In genomic region chr11:44594768-44595167, GRCm38 (mm10) we compare ENCODE assay signal across 26 mouse cellular contexts. TPM values are rescaled to one million over a fixed set of nuclear protein-coding genes. Genes with fewer than 3 reads are reported as not detected.
"Had no signal": no experiment of that assay in that cellular context is flagged by ENCODE, and none has a peak within 500 bp of the region (broad histone marks: within the 10 kb centered on the region; RNA-seq: fewer than 3 reads in every experiment).

No protein-coding gene starts in this region.

- H3K27ac ChIP-seq: gastrocnemius, adult 2 months; heart, embryonic 10.5 days; hindbrain, embryonic 13.5 days; hindbrain, embryonic 15.5 days; intestine, embryonic 15.5 days; layer of hippocampus, adult 2 months; left cerebral cortex, adult 2 months; limb, embryonic 13.5 days; limb, embryonic 15.5 days; liver, embryonic 12.5 days; liver, embryonic 14.5 days had no signal

- ATAC-seq: inflammation-experienced regulatory T-cells, adult 6 months; intestine, embryonic 15.5 days; intestine, postnatal 0 days; liver, embryonic 12.5 days had no signal

- H3K36me3 ChIP-seq: heart, embryonic 10.5 days; heart, embryonic 12.5 days; hindbrain, embryonic 13.5 days; hindbrain, embryonic 15.5 days; intestine, embryonic 15.5 days; limb, embryonic 13.5 days; limb, embryonic 15.5 days; liver, embryonic 12.5 days had no signal

- DNase-seq: gastrocnemius, adult 2 months; gastrocnemius, postnatal 14 days; gastrocnemius, postnatal 36 days; heart, adult 18-20 months; heart, postnatal 10 days; heart, postnatal 36 days; kidney, adult 18-20 months; kidney, adult 8-10 months; kidney, postnatal 10 days; kidney, postnatal 25 days; kidney, postnatal 4 days; left cerebral cortex, postnatal 4 days had no signal

- H3K9ac ChIP-seq: heart, embryonic 12.5 days; hindbrain, embryonic 13.5 days; hindbrain, embryonic 15.5 days; intestine, embryonic 15.5 days; limb, embryonic 13.5 days; limb, embryonic 15.5 days; liver, embryonic 12.5 days; liver, embryonic 14.5 days had no signal

- H3K9me3 ChIP-seq: heart, embryonic 10.5 days; heart, embryonic 12.5 days; hindbrain, embryonic 13.5 days; hindbrain, embryonic 15.5 days; intestine, embryonic 15.5 days; limb, embryonic 13.5 days; limb, embryonic 15.5 days; liver, embryonic 12.5 days had no signal

- H3K4me1 ChIP-seq: heart, embryonic 12.5 days; hindbrain, embryonic 13.5 days; hindbrain, embryonic 15.5 days; intestine, embryonic 15.5 days; limb, embryonic 15.5 days; liver, embryonic 12.5 days had no signal

- H3K4me2 ChIP-seq: heart, embryonic 12.5 days; hindbrain, embryonic 13.5 days; hindbrain, embryonic 15.5 days; intestine, embryonic 15.5 days; limb, embryonic 13.5 days; limb, embryonic 15.5 days; liver, embryonic 12.5 days had no signal

- H3K4me3 ChIP-seq: gastrocnemius, adult 2 months; heart, embryonic 10.5 days; heart, embryonic 12.5 days; hindbrain, embryonic 13.5 days; hindbrain, embryonic 15.5 days; intestine, embryonic 15.5 days; layer of hippocampus, adult 2 months; left cerebral cortex, adult 2 months; limb, embryonic 13.5 days; limb, embryonic 15.5 days; liver, embryonic 12.5 days had no signal

- H3K27me3 ChIP-seq: heart, embryonic 12.5 days; hindbrain, embryonic 13.5 days; hindbrain, embryonic 15.5 days; intestine, embryonic 15.5 days; limb, embryonic 13.5 days; limb, embryonic 15.5 days; liver, embryonic 12.5 days had no signal

RNA-seq across cellular contexts. Expression of gene Ebf1, which starts 22.3 kb away (rescaled TPM):
- total RNA-seq: hematopoietic stem cell, adult 5-6 weeks had no signal
